Mouse (Mus musculus): Measurements from ENCODE around the gene Hdac11. TPM values are rescaled to one million over a fixed set of nuclear protein-coding genes. Genes with fewer than 3 reads are reported as not detected.

Gene Hdac11
- polyA plus RNA-seq, 1 experiment from 2014 or later, result 4.5 TPM

- no peak for ATAC-seq (ENCODE audit: low read depth)
- no peak overlapping the region for H3K4me2 ChIP-seq (ENCODE audit: low read depth, low read length)
- H3K27ac ChIP-seq (ENCODE audit: low read length), result no peak overlapping the region
These were observed 66.4 kb downstream of the Hdac11 start for GRCm38 (mm10) chr6:91222694-91223346.

More at GRCm38 (mm10) chr6:91222694-91223346, 66.4 kb downstream of the Hdac11 start:
- WGBS (ENCODE audit: insufficient replicate concordance), result 57% methylated on average over 10 of the region's 10 CpGs
- Histone ChIP-seq H3K9ac (ENCODE audit: low read depth, low read length) (no peak overlapping the region), H3K27me3 (ENCODE audit: control insufficient read depth, insufficient read depth, low read depth, low read length) (no peaks in the 10 kb centered on the region), H3K9me3 (replicated peaks; ENCODE audit: control insufficient read depth, low read length) (no peaks in the 10 kb centered on the region), H3K4me3 (ENCODE audit: low read depth, low read length) (no peak overlapping the region), H3K4me1 (ENCODE audit: control insufficient read depth, low read depth, low read length) (no peaks in the 10 kb centered on the region), H3K36me3 (ENCODE audit: control insufficient read depth, insufficient read depth) (no peaks in the 10 kb centered on the region)

Other genes with a start within 250 kb of the Hdac11 start
- gene Iqsec1, start 168.0 kb upstream of the Hdac11 start, polyA plus RNA-seq (2015; fragmentation: Nextera tagmentation; extraction: Ambion mirVana), result 3.1 and 3.6 TPM in 2 replicates
- gene Nup210, start 39.8 kb upstream of the Hdac11 start, polyA plus RNA-seq (2015; fragmentation: Nextera tagmentation; extraction: Ambion mirVana), result 32.3 and 33.2 TPM in 2 replicates
- gene Fbln2, start 55.8 kb downstream of the Hdac11 start, polyA plus RNA-seq (2015; fragmentation: Nextera tagmentation; extraction: Ambion mirVana), result 5.7 and 8.0 TPM in 2 replicates

All from liver, embryonic 16.5 days (tissue).